Mouse (Mus musculus): ENCODE results near the gene Tbc1d9. TPM values are rescaled to one million over a fixed set of nuclear protein-coding genes. Genes with fewer than 3 reads are reported as not detected.
"Not testable (repeated sequence)": the region's sequence is repeated elsewhere in the genome, so short reads cannot be mapped to it uniquely, and the experiment has no call there.

Tbc1d9 gene
- polyA plus RNA-seq, 1 experiment, result 0.45 TPM

- H3K27me3 ChIP-seq (replicated peaks), result peaks cover 16% of the 10 kb centered on the region
- H3K4me1 ChIP-seq, result no peaks in the 10 kb centered on the region
- H3K9me3 ChIP-seq, result 0 out of 2 replicates have a peak, but pooled peaks cover 3% of the 10 kb centered on the region
- H3K4me3 ChIP-seq (replicated peaks), result no peak overlapping the region
- TF ChIP-seq GATA1 (IDR thresholded peaks at IDR 0.05; ENCODE audit: borderline replicate concordance, low read length) (no peak), FLI1 (IDR thresholded peaks at IDR 0.05; ENCODE audit: low read length) (no peak)
- no peaks in the 10 kb centered on the region for H3K36me3 ChIP-seq (replicated peaks; ENCODE audit: low read length)
Observed at GRCm38 (mm10) chr8:83300135-83300534, 135.0 kb downstream of the Tbc1d9 start.

GRCm38 (mm10) chr8:83304946-83305345 lies 139.8 kb downstream of the Tbc1d9 start:
- Histone ChIP-seq H3K9me3 (0 out of 2 replicates have a peak, but pooled peaks cover 2% of the 10 kb centered on the region), H3K4me3 (replicated peaks) (no peak overlapping the region), H3K27me3 (replicated peaks) (peaks cover 6% of the 10 kb centered on the region), H3K36me3 (replicated peaks; ENCODE audit: low read length) (no peaks in the 10 kb centered on the region), H3K4me1 (no peaks in the 10 kb centered on the region)
- TF ChIP-seq GATA1 (IDR thresholded peaks at IDR 0.05; ENCODE audit: borderline replicate concordance, low read length) (no peak), FLI1 (IDR thresholded peaks at IDR 0.05; ENCODE audit: low read length) (no peak)

- no peaks in the 10 kb centered on the region for H3K4me1 ChIP-seq
- no peaks in the 10 kb centered on the region for H3K27me3 ChIP-seq (replicated peaks)
- no peaks in the 10 kb centered on the region for H3K9me3 ChIP-seq
- no peak overlapping the region for H3K4me3 ChIP-seq (replicated peaks)
- peaks cover 3% of the 10 kb centered on the region for H3K36me3 ChIP-seq (replicated peaks; ENCODE audit: low read length)
- no peak for TF ChIP-seq FLI1 (IDR thresholded peaks at IDR 0.05; ENCODE audit: low read length)
- no peak for TF ChIP-seq GATA1 (IDR thresholded peaks at IDR 0.05; ENCODE audit: borderline replicate concordance, low read length)
Observed at GRCm38 (mm10) chr8:83309836-83310235, 144.7 kb downstream of the Tbc1d9 start.

- peaks cover 43% of the 10 kb centered on the region for H3K36me3 ChIP-seq (replicated peaks; ENCODE audit: low read length)
- not testable (repeated sequence) for H3K9me3 ChIP-seq; H3K4me1 ChIP-seq; H3K4me3 ChIP-seq (replicated peaks); H3K27me3 ChIP-seq (replicated peaks)
Observed at GRCm38 (mm10) chr8:83315084-83315483, 149.9 kb downstream of the Tbc1d9 start.

GRCm38 (mm10) chr8:83315691-83316090 lies 150.5 kb downstream of the Tbc1d9 start:
- Histone ChIP-seq H3K9me3 (no peaks in the 10 kb centered on the region), H3K4me3 (replicated peaks) (no peak overlapping the region), H3K36me3 (replicated peaks; ENCODE audit: low read length) (peaks cover 48% of the 10 kb centered on the region), H3K4me1 (no peaks in the 10 kb centered on the region), H3K27me3 (replicated peaks) (no peaks in the 10 kb centered on the region)
- no peak for TF ChIP-seq FLI1 (IDR thresholded peaks at IDR 0.05; ENCODE audit: low read length)
- no peak for TF ChIP-seq GATA1 (IDR thresholded peaks at IDR 0.05; ENCODE audit: borderline replicate concordance, low read length)

- Histone ChIP-seq H3K27me3 (replicated peaks) (no peaks in the 10 kb centered on the region), H3K4me3 (replicated peaks) (no peak overlapping the region), H3K4me1 (peaks cover 5% of the 10 kb centered on the region; the same call in 1 of the 2 replicates), H3K9me3 (no peaks in the 10 kb centered on the region), H3K36me3 (replicated peaks; ENCODE audit: low read length) (peaks cover 62% of the 10 kb centered on the region)
- TF ChIP-seq GATA1 (IDR thresholded peaks at IDR 0.05; ENCODE audit: borderline replicate concordance, low read length) (no peak), FLI1 (IDR thresholded peaks at IDR 0.05; ENCODE audit: low read length) (no peak)
Observed at GRCm38 (mm10) chr8:83320543-83320942, 155.4 kb downstream of the Tbc1d9 start.

GRCm38 (mm10) chr8:83322374-83322773 lies 157.2 kb downstream of the Tbc1d9 start:
- H3K36me3 ChIP-seq (replicated peaks; ENCODE audit: low read length), result peaks cover 52% of the 10 kb centered on the region
- TF ChIP-seq FLI1 (IDR thresholded peaks at IDR 0.05; ENCODE audit: low read length) (no peak), GATA1 (IDR thresholded peaks at IDR 0.05; ENCODE audit: borderline replicate concordance, low read length) (no peak)
- no peaks in the 10 kb centered on the region for H3K27me3 ChIP-seq (replicated peaks)

More at GRCm38 (mm10) chr8:83322374-83322773, 157.2 kb downstream of the Tbc1d9 start:
- no peak overlapping the region for H3K4me3 ChIP-seq (replicated peaks)
- no peaks in the 10 kb centered on the region for H3K9me3 ChIP-seq
- peaks cover 10% of the 10 kb centered on the region for H3K4me1 ChIP-seq

Other genes with a start within 250 kb of the Tbc1d9 start
- not detected in 2 replicates for gene Gm10645, start 818 bp downstream of the Tbc1d9 start, polyA plus RNA-seq (2012; ENCODE audit: insufficient read depth, low replicate concordance)
- not detected in 2 replicates for gene Ucp1, start 125.0 kb downstream of the Tbc1d9 start, polyA plus RNA-seq (2012; ENCODE audit: insufficient read depth, low replicate concordance)
- 0.29 TPM in 1 of 2 replicates, not detected in the other for gene Elmod2, start 167.1 kb downstream of the Tbc1d9 start, polyA plus RNA-seq (2012; ENCODE audit: insufficient read depth, low replicate concordance)
- not detected in 2 replicates for gene Mgat4d, start 183.1 kb downstream of the Tbc1d9 start, polyA plus RNA-seq (2012; ENCODE audit: insufficient read depth, low replicate concordance)
- gene Clgn, start 224.5 kb downstream of the Tbc1d9 start, polyA plus RNA-seq (2012; ENCODE audit: insufficient read depth, low replicate concordance), result not detected in 2 replicates

All from megakaryocyte, embryonic 14.5 days (primary cell).